Mouse (Mus musculus): ENCODE data around the gene Nme8.

DNA sequence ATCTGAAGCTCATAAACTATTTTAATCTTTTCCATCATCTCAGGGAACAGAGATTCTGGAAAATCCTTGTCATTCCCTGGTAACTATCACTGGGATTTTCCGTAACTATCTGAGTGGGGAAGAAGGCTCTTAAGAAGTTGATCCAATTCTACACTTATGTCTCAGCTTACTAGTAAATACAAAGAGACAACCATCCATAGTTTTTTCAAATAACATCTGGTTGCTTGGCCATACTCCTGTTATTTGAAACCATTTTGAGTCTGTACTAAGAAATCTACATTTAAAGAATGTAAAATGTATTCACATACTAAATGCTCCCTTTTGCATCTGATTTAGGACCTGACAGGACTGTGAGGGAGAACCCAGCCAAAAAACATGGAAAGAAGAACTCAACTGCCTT lies 84.2 kb downstream of the Nme8 start:
- TF ChIP-seq POLR2A (IDR thresholded peaks at IDR 0.05; ENCODE audit: borderline replicate concordance, extremely low read depth, low read depth, low read length) (no peak), CTCF (IDR thresholded peaks at IDR 0.05; ENCODE audit: insufficient read depth, low read length) (no peak)

Data from lung, adult 2 months (tissue).